Mouse (Mus musculus): ENCODE results near the gene Nebl.

DNA sequence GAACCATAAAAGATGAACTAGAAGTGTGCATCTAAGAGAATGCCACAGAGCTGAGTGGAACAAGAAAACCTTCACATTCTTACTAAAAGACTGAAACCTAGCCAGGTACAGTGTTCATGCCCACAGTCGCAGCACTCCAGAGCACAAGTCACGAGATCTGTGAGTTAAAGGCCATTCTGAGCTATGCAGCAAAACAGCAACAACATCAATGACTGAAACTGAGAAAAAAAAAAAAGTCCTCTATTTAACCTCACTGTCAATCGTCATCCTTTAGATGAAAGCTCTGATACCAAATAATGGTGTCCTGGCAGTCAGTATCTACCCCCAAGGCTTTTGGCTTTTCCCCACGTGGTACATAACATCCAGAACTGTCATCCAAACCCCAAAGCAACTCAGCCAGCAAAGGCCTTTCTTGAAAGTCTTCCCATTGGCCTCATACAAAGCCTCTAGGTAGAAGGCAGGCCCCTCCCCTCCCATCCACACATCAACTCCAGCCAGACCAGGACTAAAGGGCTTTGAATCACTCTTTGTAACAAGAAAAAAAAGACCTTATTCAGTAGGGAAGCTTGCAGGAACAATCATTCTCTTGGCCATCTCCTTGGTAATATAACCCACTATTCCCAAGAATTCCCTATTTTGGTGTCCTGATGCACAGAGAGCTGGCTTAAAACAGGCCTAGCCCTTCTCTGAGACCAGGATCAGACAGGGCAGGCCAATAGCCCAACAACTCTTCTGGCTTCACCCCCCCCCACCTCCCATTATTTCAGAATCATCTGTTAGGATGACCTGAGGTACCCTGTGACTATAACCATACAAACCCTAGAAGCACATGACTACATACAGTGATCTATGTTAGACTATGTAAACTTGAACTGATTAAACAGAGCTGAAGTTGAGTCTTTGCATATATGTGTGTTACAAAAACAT lies 32.8 kb downstream of the Nebl start:
- TF ChIP-seq CTCF (IDR thresholded peaks at IDR 0.05; ENCODE audit: low read depth), result no peak
- no peak for TF ChIP-seq EP300 (IDR thresholded peaks at IDR 0.05; ENCODE audit: low read depth)

Data from liver, postnatal 0 days (tissue).